Mouse (Mus musculus): ENCODE results near the gene Gatm.

DNA sequence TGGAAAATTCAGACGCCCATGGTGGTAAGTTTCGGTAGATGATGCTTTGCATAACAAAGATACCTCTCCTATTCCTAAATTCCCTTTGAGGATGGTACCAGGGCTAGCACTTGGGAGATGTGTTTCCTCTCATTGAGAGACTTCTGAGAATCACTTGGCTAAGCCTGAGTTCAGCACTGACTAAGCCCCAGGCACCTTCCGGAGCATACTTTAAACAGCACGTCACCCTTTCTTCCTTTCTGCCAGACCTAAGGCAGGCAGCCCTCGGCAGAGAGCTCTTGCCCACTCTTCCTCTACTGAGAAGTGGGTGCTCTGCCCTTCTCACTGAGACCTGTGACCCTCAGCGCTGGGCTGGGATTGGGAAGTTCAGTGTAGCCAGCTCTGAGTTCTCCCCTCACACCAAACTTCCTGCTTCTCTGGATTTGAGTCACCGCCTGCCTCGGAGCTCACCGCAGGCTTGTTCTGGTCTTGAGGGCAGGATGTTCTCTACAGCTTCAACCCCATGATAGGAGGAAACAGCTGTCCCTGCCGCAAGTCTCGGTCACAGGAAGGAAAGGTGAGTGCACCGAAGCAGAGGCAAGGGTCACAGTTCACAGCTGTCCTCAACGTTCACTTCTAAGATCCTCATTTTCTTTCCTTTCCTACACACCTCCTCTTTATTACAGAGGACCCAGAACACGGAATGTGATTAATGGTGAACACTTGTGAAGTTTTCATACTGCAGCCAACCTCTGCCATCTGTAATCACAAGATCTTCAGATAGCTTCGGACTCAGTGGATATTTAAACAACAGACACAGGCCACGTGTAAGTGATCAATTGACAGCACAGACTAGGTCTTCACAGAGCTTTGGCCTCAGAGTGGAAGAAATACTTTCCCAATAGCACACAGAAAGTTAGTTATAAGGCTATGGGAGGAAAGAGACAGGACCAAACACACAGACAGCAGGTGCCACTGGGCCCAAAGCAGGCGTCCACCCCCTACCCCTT is 41.3 kb upstream of the Gatm start:
- TF ChIP-seq MAFK (IDR thresholded peaks at IDR 0.05; ENCODE audit: insufficient read depth, low read depth, low read length) (no peak), ZNF384 (IDR thresholded peaks at IDR 0.05; ENCODE audit: low read depth, low read length) (no peak)

All from ES-E14 (cell line).